Mouse (Mus musculus): ENCODE data around the gene Cdc7.
"Not testable (repeated sequence)": the region's sequence is repeated elsewhere in the genome, so short reads cannot be mapped to it uniquely, and the experiment has no call there.

The Cdc7 gene

DNA sequence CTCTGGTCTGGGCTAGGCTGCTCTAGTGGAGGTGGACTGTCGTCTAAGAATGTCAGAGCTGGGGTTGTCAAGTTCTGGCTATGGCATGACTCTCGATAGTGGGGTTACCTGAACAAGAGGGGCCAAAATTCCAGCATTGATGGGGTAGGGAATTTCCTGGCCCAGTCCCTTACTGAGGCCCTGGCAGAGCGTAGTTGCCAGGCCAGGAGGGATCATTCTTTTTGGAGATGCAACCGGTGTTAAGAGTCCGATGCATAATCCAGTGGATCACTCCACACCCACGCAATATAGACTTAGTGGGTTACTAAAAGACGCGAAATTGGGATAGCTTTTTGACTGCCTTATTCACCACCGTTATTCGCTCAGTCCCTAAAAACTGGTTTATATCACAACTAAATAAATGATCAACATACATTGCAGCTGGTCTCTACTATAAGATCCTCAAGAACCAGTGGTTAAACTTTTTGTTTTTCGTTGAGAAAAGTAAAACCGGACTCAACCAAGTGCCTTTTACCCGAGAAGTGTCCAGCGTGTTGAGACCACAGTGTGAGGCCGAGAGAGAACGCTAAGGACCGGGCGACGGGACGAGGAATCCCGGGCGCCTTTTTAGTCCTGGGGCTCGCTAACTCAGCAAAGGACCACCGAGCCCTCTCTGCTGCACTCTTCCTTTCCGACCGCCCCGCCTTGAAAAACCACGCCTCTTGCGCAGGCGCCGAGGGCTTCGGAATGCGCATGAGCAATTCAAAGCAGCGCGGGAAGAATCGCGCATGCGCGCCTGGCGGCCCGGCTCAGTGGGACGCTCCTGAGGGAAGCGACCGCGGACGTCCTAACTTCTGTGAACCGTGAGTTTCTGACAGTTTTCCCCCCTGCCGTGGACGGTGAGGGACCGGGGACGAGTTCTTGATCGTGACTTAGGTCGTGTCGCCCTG is at the start of gene Cdc7:
Gene Cdc7, plus strand, starts transcription at position 739 of the 929 bp plus-strand sequence.
- DNase-seq: peak; percentile 95

GRCm38 (mm10) chr5:106919315-106919714 is 44.8 kb upstream of the Cdc7 start:
- DNase-seq: peak; percentile 44

- DNase-seq: peak; percentile 88
Measured at GRCm38 (mm10) chr5:106925488-106926368, 38.4 kb upstream of the Cdc7 start, which contains the start of gene Hfm1. Hfm1 (minus strand) TSS chr5:106926321.

GRCm38 (mm10) chr5:106926369-106926686 is 37.8 kb upstream of the Cdc7 start:
- no peak for DNase-seq

DNA sequence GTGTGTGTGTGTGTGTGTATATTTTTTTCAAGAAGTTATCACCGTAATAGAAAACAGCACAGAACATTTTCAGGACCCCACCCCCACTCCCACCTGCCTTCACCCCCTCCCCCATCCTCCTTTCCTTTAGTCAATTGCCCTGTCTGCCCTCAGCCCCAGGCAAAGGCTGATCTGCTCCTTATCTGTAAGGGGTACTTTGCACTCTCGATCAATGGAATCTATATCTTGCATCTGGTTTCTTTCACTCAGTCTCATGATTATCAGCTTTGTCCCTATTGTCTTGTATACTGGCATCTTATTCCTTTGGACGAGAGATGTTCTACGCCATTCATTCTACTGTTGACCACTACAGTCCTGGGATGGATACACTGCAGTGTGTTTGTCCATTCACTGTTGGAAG is 36.1 kb upstream of the Cdc7 start:
- no peak for DNase-seq

GRCm38 (mm10) chr5:106946342-106946741 is 17.8 kb upstream of the Cdc7 start:
- DNase-seq: no peak

DNA sequence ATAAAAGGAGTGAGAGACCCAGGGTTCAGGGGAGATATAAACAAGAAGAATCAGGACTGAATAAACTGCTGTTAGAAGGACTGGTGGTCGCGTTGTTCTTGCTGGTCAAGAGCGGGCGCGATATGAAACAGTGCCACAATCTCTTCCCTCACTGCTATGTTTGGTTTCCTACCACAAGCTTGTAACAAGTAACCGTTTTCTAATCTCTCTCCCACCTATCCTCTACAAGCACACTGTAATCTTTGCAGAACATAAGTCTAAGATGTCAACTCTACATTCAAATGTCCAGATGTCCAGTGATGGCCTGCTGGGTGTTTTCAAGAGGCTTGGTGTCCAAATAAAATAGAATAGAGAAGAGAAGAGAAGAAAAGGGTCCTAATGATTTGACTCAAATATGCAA is 15.4 kb upstream of the Cdc7 start:
- no peak for DNase-seq

GRCm38 (mm10) chr5:106956467-106956866 is 7.7 kb upstream of the Cdc7 start:
- DNase-seq: no peak

GRCm38 (mm10) chr5:106959031-106959430 is 5.1 kb upstream of the Cdc7 start:
- DNase-seq: peak; percentile 72

DNA sequence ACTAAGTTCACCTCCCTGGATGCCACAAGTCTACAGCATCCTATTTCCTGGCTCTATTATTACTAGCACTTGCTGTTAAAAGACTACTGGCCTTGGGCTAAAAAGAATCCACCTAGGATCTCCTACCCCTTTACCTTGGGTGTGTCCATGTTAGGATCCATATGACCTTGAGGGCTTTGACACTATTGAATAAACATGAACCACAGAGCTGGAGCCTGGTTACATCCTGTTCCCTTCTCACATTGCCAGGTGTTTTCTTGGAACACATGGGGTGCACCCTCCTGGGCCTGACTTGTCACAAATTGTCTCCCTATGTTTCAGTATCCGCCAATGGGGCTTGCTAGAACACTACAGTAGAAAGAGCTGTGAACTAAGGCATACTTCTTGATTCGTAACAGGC is 3.7 kb upstream of the Cdc7 start:
- DNase-seq: no peak

DNA sequence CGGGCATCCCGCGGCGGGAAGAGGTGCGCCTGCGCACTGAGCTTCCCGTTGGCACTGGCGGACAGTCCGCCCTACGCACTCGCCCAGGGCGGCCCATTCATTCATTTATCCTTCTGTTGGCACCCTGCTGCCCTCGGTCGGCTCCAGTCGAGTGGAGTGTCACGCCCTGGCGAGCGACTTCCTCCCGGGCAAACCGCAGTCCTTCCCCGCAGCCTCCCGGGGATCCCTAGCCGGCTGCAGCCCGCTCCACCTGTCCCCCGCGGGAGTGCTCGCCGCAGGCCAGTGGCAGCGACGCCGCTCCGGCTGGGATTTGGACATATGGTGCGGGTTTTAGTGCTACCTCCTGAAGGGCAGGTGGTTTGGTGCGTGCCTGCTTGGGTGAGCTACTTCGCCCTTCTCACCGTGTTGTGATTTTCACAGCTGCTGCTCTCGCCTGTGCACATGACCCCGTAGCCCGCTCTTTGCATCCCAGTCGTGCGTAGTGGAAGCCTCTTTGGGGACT is 442 bp downstream of the Cdc7 start:
- no peak for DNase-seq

DNA sequence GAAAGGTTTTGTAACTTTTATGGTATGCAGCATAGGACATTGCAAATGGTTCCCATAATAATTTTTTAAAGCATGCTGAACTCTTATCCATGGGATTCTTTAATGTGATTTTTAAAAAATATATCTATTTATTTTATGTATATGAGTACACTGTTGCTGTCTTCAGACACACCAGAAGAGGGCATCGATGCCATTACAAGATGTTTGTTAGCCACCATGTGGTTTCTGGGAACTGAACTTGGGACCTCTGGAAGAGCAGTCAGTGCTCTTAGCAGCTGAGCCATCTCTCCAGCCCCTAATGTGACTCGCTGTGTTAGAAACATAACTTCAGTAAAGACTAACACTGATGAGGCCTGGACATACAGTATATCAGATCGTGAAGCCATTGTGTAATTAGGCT is 2.3 kb downstream of the Cdc7 start:
- no peak for DNase-seq

DNA sequence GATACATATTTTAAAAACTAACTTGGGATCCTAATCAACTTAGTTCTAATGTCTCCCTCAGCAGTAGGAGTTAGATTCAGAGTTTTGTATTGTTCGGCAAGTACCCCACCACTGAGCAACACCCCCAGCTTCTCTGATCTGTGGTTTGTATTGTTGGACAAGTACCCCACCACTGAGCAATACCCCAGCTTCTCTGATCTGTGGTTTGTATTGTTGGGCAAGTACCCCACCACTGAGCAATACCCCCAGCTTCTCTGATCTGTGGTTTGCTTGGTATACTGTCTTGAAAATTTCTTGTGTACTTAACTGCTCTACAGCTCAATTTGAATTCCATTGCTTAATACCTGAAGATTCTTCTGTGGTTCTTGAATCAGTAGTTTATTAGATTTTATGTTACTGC is 3.5 kb downstream of the Cdc7 start:
- no peak for DNase-seq

GRCm38 (mm10) chr5:106973883-106974282 is 9.8 kb downstream of the Cdc7 start:
- no peak for DNase-seq

DNA sequence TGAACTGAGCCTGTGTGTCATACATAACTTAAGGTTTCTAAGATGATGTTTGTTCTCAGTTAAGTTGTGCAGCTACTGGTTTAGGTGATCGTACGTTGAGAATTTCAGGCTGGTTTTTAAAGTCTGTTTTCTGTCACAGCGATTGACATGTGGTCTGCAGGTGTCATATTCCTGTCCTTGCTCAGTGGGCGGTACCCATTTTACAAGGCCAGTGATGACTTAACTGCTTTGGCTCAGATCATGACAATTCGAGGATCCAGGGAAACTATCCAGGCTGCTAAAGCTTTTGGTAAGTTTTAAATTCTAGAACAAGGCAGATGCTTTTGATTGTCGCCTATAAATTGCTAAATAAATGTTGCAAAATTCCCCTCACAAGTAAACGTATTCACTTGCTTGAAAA is 15.0 kb downstream of the Cdc7 start:
- no peak for DNase-seq

GRCm38 (mm10) chr5:106982298-106982952 is 18.3 kb downstream of the Cdc7 start:
- DNase-seq: no peak

DNA sequence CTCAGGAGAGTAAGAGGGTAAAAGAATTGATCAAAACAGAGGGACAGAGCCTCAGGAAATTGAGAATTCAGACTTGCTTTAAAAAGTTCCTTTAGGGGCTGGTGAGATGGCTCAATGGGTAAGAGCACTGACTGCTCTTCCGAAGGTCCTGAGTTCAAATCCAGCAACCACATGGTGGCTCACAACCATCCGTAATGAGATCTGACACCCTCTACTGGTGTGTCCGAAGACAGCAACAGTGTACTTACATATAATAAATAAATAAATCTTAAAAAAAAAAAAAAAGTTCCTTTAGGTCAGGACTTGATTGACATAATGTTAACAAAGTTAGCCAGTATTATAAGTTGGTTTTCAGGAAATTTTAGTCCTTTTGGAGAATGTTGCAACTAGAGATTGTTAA is 20.8 kb downstream of the Cdc7 start:
- DNase-seq: not testable (repeated sequence)

DNA sequence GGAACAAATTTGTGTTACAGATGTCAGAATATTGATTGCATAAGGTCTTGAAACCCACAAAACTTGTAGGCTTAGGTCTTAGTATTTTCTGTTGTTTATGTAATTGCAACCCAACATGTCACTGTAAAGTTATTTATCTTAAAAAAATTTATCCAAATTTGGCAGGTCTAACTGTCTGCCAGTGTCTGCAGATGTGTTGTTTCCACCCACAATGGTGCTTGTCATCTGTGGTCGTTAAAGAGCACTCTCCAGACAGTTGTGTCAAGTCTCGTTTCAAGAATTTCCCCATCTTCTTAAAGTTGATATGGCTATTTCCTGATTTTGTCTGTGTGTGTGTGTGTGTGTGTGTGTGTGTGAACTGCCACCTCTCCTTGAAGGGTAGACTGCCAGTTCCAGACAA is 21.5 kb downstream of the Cdc7 start:
- no peak for DNase-seq

DNA sequence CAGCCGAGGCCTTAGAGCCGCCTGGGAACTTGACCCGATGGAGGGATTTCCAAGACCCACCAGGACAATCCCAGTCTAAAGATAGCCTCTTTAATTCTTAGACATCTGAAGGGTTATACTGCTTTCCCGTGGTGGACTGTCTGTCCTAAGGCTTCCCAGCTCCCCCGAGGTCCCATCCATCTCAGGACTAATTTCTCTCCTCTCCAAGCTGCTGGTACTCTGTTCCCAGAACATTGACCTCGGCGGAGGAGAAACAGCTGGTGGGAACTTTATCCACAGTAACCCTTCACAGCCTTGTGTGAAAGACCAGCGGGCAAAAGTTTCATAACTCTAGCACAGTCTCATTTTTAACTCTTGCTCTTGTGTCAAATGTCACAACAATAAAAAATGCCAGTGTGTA is 25.1 kb downstream of the Cdc7 start:
- no peak for DNase-seq

- DNase-seq: no peak
Measured at GRCm38 (mm10) chr5:106989786-106990185, 25.7 kb downstream of the Cdc7 start.

GRCm38 (mm10) chr5:106990639-106991299 is 26.6 kb downstream of the Cdc7 start:
- peak; percentile 67 for DNase-seq

GRCm38 (mm10) chr5:106991300-106991929 is 27.3 kb downstream of the Cdc7 start:
- no peak for DNase-seq

Data from retina, postnatal 1 day (tissue).